Mouse (Mus musculus) heart, postnatal 4 days (tissue): ENCODE results near the gene Sobp. TPM values are rescaled to one million over a fixed set of nuclear protein-coding genes. Genes with fewer than 3 reads are reported as not detected.
A peak's percentile ranks its signal among the peaks of the same experiment; 100 is the strongest.

Experiments used
- DNase-seq: peaks from one replicate; pipeline ENCODE4 v3.0.0; 2021
- total RNA-seq, 2 experiments: library from RNA; stranded (reverse); gene quantifications; 2 replicates each; pipeline ENCODE4 v1.2.3; 2021

Sobp gene
- total RNA-seq, 2 experiments from 2014 or later = 12.2 to 13.0 TPM

GRCm38 (mm10) chr10:42989910-42990309 is 184.4 kb downstream of the Sobp start:
- DNase-seq = peak; percentile 74

GRCm38 (mm10) chr10:42988627-42989026 is 185.7 kb downstream of the Sobp start:
- DNase-seq = no peak

- DNase-seq = peak; percentile 64
Observed at GRCm38 (mm10) chr10:42987594-42988052, 186.7 kb downstream of the Sobp start.

- DNase-seq = no peak
Observed at GRCm38 (mm10) chr10:42984886-42985285, 189.4 kb downstream of the Sobp start.

- DNase-seq = no peak
Observed at GRCm38 (mm10) chr10:42980999-42981757, 193.2 kb downstream of the Sobp start.

GRCm38 (mm10) chr10:42978346-42978745 is 196.0 kb downstream of the Sobp start:
- no peak for DNase-seq

- no peak for DNase-seq
Observed at GRCm38 (mm10) chr10:42976577-42976976, 197.8 kb downstream of the Sobp start.

GRCm38 (mm10) chr10:42973537-42973936 is 200.8 kb downstream of the Sobp start:
- no peak for DNase-seq

GRCm38 (mm10) chr10:42972504-42973172 is 201.7 kb downstream of the Sobp start:
- DNase-seq = peak; percentile 86

GRCm38 (mm10) chr10:42968332-42968731 is 206.0 kb downstream of the Sobp start:
- DNase-seq = no peak

- DNase-seq = no peak
Observed at GRCm38 (mm10) chr10:42963061-42963460, 211.3 kb downstream of the Sobp start.

- DNase-seq = peak; percentile 26
Observed at GRCm38 (mm10) chr10:42962655-42963054, 211.7 kb downstream of the Sobp start.

GRCm38 (mm10) chr10:42962181-42962601 is 212.1 kb downstream of the Sobp start:
- DNase-seq = no peak

- DNase-seq = peak; percentile 16
Observed at GRCm38 (mm10) chr10:42961771-42962170, 212.6 kb downstream of the Sobp start.

GRCm38 (mm10) chr10:42958686-42959085 is 215.6 kb downstream of the Sobp start:
- DNase-seq = no peak

- DNase-seq = peak; percentile 82
Observed at GRCm38 (mm10) chr10:42957881-42958651, 216.3 kb downstream of the Sobp start.

GRCm38 (mm10) chr10:42955205-42955604 is 219.1 kb downstream of the Sobp start:
- DNase-seq = no peak

- no peak for DNase-seq
Observed at GRCm38 (mm10) chr10:42953601-42954000, 220.7 kb downstream of the Sobp start.

Other genes starting within 250 kb of the Sobp start
- gene 9030612E09Rik, start 174 bp upstream of the Sobp start, total RNA-seq = 1 to 10 TPM; 1.0 to 1.1 TPM
- gene Pdss2, start 47.0 kb upstream of the Sobp start, total RNA-seq = 10 to 100 TPM; 20.5 to 21.6 TPM